Comparison of ENCODE assay signal across 7 mouse cellular contexts in genomic region chr8:78003888-78004543, GRCm38 (mm10).
DNase-seq lines count a peak whose midpoint lies in the region; ATAC-seq lines count a peak whose summit lies in the region.

No protein-coding gene starts in this region.

- peak; percentile 72 for DNase-seq in R1 (ENCODE audit: low read depth, low spot score)
- peak; percentile 19 for DNase-seq in cerebellum, adult 11 months
- peak; percentile 70 for DNase-seq in forelimb bud, embryonic 11.5 days (ENCODE audit: low read depth, low spot score)
- peak; percentile 71 for DNase-seq in hindlimb bud, embryonic 11.5 days (ENCODE audit: extremely low spot score, low read depth, low spot score)
- DNase-seq in left cerebral cortex, adult 11 months (ENCODE audit: low spot score): peak; percentile 50
- peak; percentile 93 for DNase-seq in midbrain, embryonic 11.5 days (ENCODE audit: low spot score, missing footprints)
- peak; percentile 72 for DNase-seq in right cerebral cortex, postnatal 25 days

- H3K4me3 ChIP-seq in midbrain, embryonic 11.5 days (ENCODE audit: low read depth, low read length): no peak overlapping the region

- no peaks in the 10 kb centered on the region for H3K27me3 ChIP-seq in midbrain, embryonic 11.5 days (ENCODE audit: control insufficient read depth, insufficient read depth, low read length)

- no peak overlapping the region for H3K4me2 ChIP-seq in midbrain, embryonic 11.5 days

- no peak overlapping the region for H3K9ac ChIP-seq in midbrain, embryonic 11.5 days (ENCODE audit: low read length)

- no peaks in the 10 kb centered on the region for H3K36me3 ChIP-seq in midbrain, embryonic 11.5 days (ENCODE audit: control insufficient read depth, insufficient read depth, low read length)

- peaks cover 8% of the 10 kb centered on the region for H3K4me1 ChIP-seq in midbrain, embryonic 11.5 days (ENCODE audit: control insufficient read depth, insufficient read depth, low read length)

- no peaks in the 10 kb centered on the region for H3K9me3 ChIP-seq in midbrain, embryonic 11.5 days (ENCODE audit: control insufficient read depth, low read length)

- H3K27ac ChIP-seq in midbrain, embryonic 11.5 days (ENCODE audit: low read depth, low read length): no peak overlapping the region

- whole genome bisulfite sequencing in midbrain, embryonic 11.5 days: 20% methylated on average over 10 of the region's 10 CpGs

- ATAC-seq in midbrain, embryonic 11.5 days (ENCODE audit: low FRiP score): peak; percentile 71; the same call in 1 of the 2 replicates

Comparison
In these comparisons a context has a peak if more than half of its experiments do, and no peak if none do; other contexts are left out.
1. DNase-seq: peak in every context shown above with its lines; median percentile 93 in midbrain, embryonic 11.5 days; 72 in R1; 72 in right cerebral cortex, postnatal 25 days; 71 in hindlimb bud, embryonic 11.5 days; 70 in forelimb bud, embryonic 11.5 days; 50 in left cerebral cortex, adult 11 months; 19 in cerebellum, adult 11 months.